Mouse (Mus musculus) cerebellum, postnatal 14 days (tissue): Measurements from ENCODE around the gene Irgc1.

Experiments
- DNase-seq, 2 experiments: peaks; one replicate each; pipeline ENCODE4 v3.0.0; 2021; ENCODE audit warnings: mixed read lengths in 2 of 2

Irgc1 gene

GRCm38 (mm10) chr7:24470356-24470755 is 18.3 kb upstream of the Irgc1 start:
- peak; percentile 66 for DNase-seq

- peak in 1 of 2 experiments; percentile 61 for DNase-seq
These were observed 17.0 kb upstream of the Irgc1 start for GRCm38 (mm10) chr7:24469126-24469525.

- no peak for DNase-seq
These were observed 15.8 kb upstream of the Irgc1 start for GRCm38 (mm10) chr7:24467886-24468285.

- DNase-seq = no peak
These were observed 14.7 kb upstream of the Irgc1 start for GRCm38 (mm10) chr7:24466835-24467234.

- no peak for DNase-seq
These were observed 10.6 kb upstream of the Irgc1 start, which contains the start of gene Plaur for GRCm38 (mm10) chr7:24462388-24463319. Plaur (plus strand) TSS chr7:24462484.

- DNase-seq = no peak
These were observed 9.4 kb upstream of the Irgc1 start for GRCm38 (mm10) chr7:24461376-24462051.

GRCm38 (mm10) chr7:24459843-24460242 is 7.7 kb upstream of the Irgc1 start:
- no peak for DNase-seq

GRCm38 (mm10) chr7:24459440-24459839 is 7.3 kb upstream of the Irgc1 start:
- DNase-seq = no peak

GRCm38 (mm10) chr7:24457726-24458370 is 5.8 kb upstream of the Irgc1 start:
- DNase-seq = no peak

- no peak for DNase-seq
These were observed 3.6 kb upstream of the Irgc1 start for GRCm38 (mm10) chr7:24455726-24456125.

GRCm38 (mm10) chr7:24454199-24454598 is 2.1 kb upstream of the Irgc1 start:
- DNase-seq = no peak

GRCm38 (mm10) chr7:24450585-24451017 is 1.5 kb downstream of the Irgc1 start:
- DNase-seq = no peak

GRCm38 (mm10) chr7:24448782-24449517 is 3.1 kb downstream of the Irgc1 start:
- no peak for DNase-seq

GRCm38 (mm10) chr7:24446697-24447340 is 5.3 kb downstream of the Irgc1 start:
- no peak for DNase-seq

GRCm38 (mm10) chr7:24445266-24445926 is 6.7 kb downstream of the Irgc1 start:
- DNase-seq = no peak

GRCm38 (mm10) chr7:24442313-24442712 is 9.8 kb downstream of the Irgc1 start:
- DNase-seq = no peak

- DNase-seq = peak; percentile 71 to 82
These were observed 10.3 kb downstream of the Irgc1 start for GRCm38 (mm10) chr7:24441785-24442184.

GRCm38 (mm10) chr7:24439891-24440290 is 12.2 kb downstream of the Irgc1 start:
- no peak for DNase-seq

GRCm38 (mm10) chr7:24439191-24439590 is 12.9 kb downstream of the Irgc1 start:
- DNase-seq = no peak

GRCm38 (mm10) chr7:24437981-24438380 is 14.1 kb downstream of the Irgc1 start:
- DNase-seq = peak; percentile 80 to 84

- DNase-seq = no peak
These were observed 16.8 kb downstream of the Irgc1 start for GRCm38 (mm10) chr7:24435305-24435704.
